14 mouse cellular contexts compared by ENCODE assay signal in the genomic region with DNA sequence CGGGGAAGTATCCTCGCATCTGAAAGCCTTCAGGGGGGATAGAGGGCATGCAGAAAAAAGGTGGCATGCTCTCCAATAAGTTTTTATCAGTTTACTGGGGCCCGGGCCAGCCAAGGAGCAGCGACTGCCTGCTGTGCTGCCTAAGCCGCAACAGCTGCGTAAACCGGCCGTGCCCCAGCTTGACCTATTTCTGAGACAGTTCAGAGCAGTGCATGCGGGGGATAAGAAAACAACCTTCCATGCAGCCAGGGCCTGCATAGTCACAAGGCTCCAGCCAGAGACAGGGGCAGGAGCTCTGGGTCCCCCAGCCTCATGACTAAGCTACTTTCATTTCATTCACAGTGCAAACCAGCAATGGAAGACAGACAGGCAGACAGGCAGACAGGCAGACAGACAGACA. TPM values are rescaled to one million over a fixed set of nuclear protein-coding genes. Genes with fewer than 3 reads are reported as not detected.
DNase-seq lines count a peak whose midpoint lies in the region; ATAC-seq and TF ChIP-seq lines count a peak whose summit lies in the region.
"Had no signal": no experiment of that assay in that cellular context is flagged by ENCODE, and none has a peak within 500 bp of the region (broad histone marks: within the 10 kb centered on the region; RNA-seq: fewer than 3 reads in every experiment).

No protein-coding gene starts in this region.

- peaks cover 56% of the 10 kb centered on the region for H3K27me3 ChIP-seq in heart, embryonic 14.5 days (ENCODE audit: control insufficient read depth, insufficient read depth, low read length)
- no peaks in the 10 kb centered on the region for H3K27me3 ChIP-seq in C2C12 (ENCODE audit: control insufficient read depth, insufficient read depth, insufficient read length)
- peaks cover 97% of the 10 kb centered on the region for H3K27me3 ChIP-seq in embryonic facial prominence, embryonic 10.5 days (replicated peaks; ENCODE audit: low read depth, poor library complexity, severe bottlenecking)
- peaks cover 43% of the 10 kb centered on the region for H3K27me3 ChIP-seq in liver, postnatal 0 days (ENCODE audit: insufficient read depth, low read length)

- intact Hi-C loops in heart, postnatal 14 days (cut with DNase I), result no loop called here

- H3K79me3 ChIP-seq in C2C12 (ENCODE audit: low read depth), result no peaks in the 10 kb centered on the region

- no peak for TF ChIP-seq CTCF in C2C12 (IDR thresholded peaks at IDR 0.05; ENCODE audit: control insufficient read depth, insufficient read depth, insufficient read length)
- no peak for TF ChIP-seq CTCF in liver, postnatal 0 days (IDR thresholded peaks at IDR 0.05; ENCODE audit: low read depth)

- H3K4me1 ChIP-seq in heart, embryonic 14.5 days (ENCODE audit: control insufficient read depth in 2 of 2, insufficient read depth in 2 of 2, low read length in 2 of 2), result peaks cover 0 to 2% of the 10 kb centered on the region in 2 experiments; a peak in 1 of 4 replicates
- peaks cover 16% of the 10 kb centered on the region for H3K4me1 ChIP-seq in embryonic facial prominence, embryonic 10.5 days
- no peaks in the 10 kb centered on the region for H3K4me1 ChIP-seq in liver, postnatal 0 days (ENCODE audit: insufficient read depth)

- no peak for TF ChIP-seq EP300 in liver, postnatal 0 days (IDR thresholded peaks at IDR 0.05; ENCODE audit: low read depth)

- WGBS in heart, embryonic 14.5 days, result 12% methylated on average over 9 of the region's 9 CpGs
- WGBS in embryonic facial prominence, embryonic 10.5 days, result 3% methylated on average over 9 of the region's 9 CpGs
- WGBS in liver, postnatal 0 days (ENCODE audit: insufficient replicate concordance), result 16% methylated on average over 9 of the region's 9 CpGs

- 0 out of 2 replicates have a peak overlapping the region, but pooled peaks have one; percentile 2 for H3K4me2 ChIP-seq in heart, embryonic 14.5 days (ENCODE audit: low read length)
- peak overlapping the region; percentile 15; the same call in 1 of the 2 replicates for H3K4me2 ChIP-seq in liver, postnatal 0 days (ENCODE audit: low read depth, low read length)

- H3K36me3 ChIP-seq in heart, embryonic 14.5 days (ENCODE audit: control insufficient read depth, insufficient read depth, low read length), result no peaks in the 10 kb centered on the region
- no peaks in the 10 kb centered on the region for H3K36me3 ChIP-seq in C2C12 (ENCODE audit: control insufficient read depth, insufficient read depth)
- no peaks in the 10 kb centered on the region; the same call in 1 of the 2 replicates for H3K36me3 ChIP-seq in embryonic facial prominence, embryonic 10.5 days (replicated peaks)
- H3K36me3 ChIP-seq in liver, postnatal 0 days (replicated peaks; ENCODE audit: insufficient read depth, low read length), result no peaks in the 10 kb centered on the region

- no peak overlapping the region for H3K9ac ChIP-seq in heart, embryonic 14.5 days (ENCODE audit: low read length)
- H3K9ac ChIP-seq in liver, postnatal 0 days (replicated peaks), result no peak overlapping the region

- H3K4me3 ChIP-seq in heart, embryonic 14.5 days (ENCODE audit: control insufficient read depth in 1 of 2, insufficient read depth in 1 of 2, low read depth in 1 of 2, low read length in 2 of 2), result 0 out of 4 replicates have a peak overlapping the region, but pooled peaks of 1 of the 2 experiments have one; percentile 2
- no peak overlapping the region for H3K4me3 ChIP-seq in C2C12 (ENCODE audit: insufficient read depth, poor library complexity, severe bottlenecking)
- peak overlapping the region; percentile 33; the same call in 1 of the 2 replicates for H3K4me3 ChIP-seq in embryonic facial prominence, embryonic 10.5 days
- H3K4me3 ChIP-seq in liver, postnatal 0 days (ENCODE audit: low read depth, low read length), result no peak overlapping the region
- H3K4me3 ChIP-seq: erythroblast, embryonic 14.5 days had no signal

- DNase-seq in heart, postnatal 14 days, result no peak
- DNase-seq in embryonic facial prominence, embryonic 10.5 days (ENCODE audit: low spot score), result peak; percentile 79
- DNase-seq in liver, postnatal 0 days, result no peak
- no peak for DNase-seq in frontal cortex, postnatal 10 days (ENCODE audit: low spot score in 2 of 2)
- DNase-seq in left cerebral cortex, adult 9 months (ENCODE audit: low spot score in 2 of 2), result no peak
- no peak for DNase-seq in Muller cell, postnatal 12 days (ENCODE audit: inconsistent ontology term)
- DNase-seq: kidney, postnatal 36 days; right cerebral cortex, postnatal 14 days; thymus, postnatal 14 days had no signal

- H3ac ChIP-seq in C2C12 (ENCODE audit: control insufficient read depth, insufficient read length, low read depth), result no peak overlapping the region

- no peaks in the 10 kb centered on the region for H3K79me2 ChIP-seq in C2C12 (ENCODE audit: control insufficient read depth, insufficient read depth)

- no peak for ATAC-seq in heart, embryonic 14.5 days (ENCODE audit: insufficient number of reproducible peaks, insufficient read depth, low FRiP score, low read depth)
- ATAC-seq in liver, postnatal 0 days, result no peak
- ATAC-seq: activated CD4-positive, CD25-positive, alpha-beta regulatory T cell, adult 4 months had no signal

- H3K27ac ChIP-seq in heart, embryonic 14.5 days (replicated peaks in 1 of 2; ENCODE audit: control insufficient read depth in 1 of 2, insufficient read depth in 1 of 2, low read depth in 2 of 2, low read length in 2 of 2), result no peak overlapping the region
- H3K27ac ChIP-seq in embryonic facial prominence, embryonic 10.5 days (replicated peaks), result peak overlapping the region; percentile 48; the same call in 1 of the 2 replicates
- H3K27ac ChIP-seq in liver, postnatal 0 days (ENCODE audit: low read depth), result no peak overlapping the region

- no peaks in the 10 kb centered on the region for H3K9me3 ChIP-seq in heart, embryonic 14.5 days (ENCODE audit: control insufficient read depth, low read length)
- H3K9me3 ChIP-seq in embryonic facial prominence, embryonic 10.5 days, result no peaks in the 10 kb centered on the region
- no peaks in the 10 kb centered on the region for H3K9me3 ChIP-seq in liver, postnatal 0 days (ENCODE audit: low read length)

TF ChIP-seq in C2C12, 6 proteins besides CTCF, POLR2A, EP300 and RAD21:
- TF ChIP-seq USF1 (IDR thresholded peaks at IDR 0.05; ENCODE audit: low read depth) (peak; percentile 54), MYOG (IDR thresholded peaks at IDR 0.05; ENCODE audit: control insufficient read depth, extremely low read depth, insufficient read length) (no peak), CEBPB (IDR thresholded peaks at IDR 0.05; ENCODE audit: low read depth) (no peak), MAX (IDR thresholded peaks at IDR 0.05) (no peak), MYOD1 (IDR thresholded peaks at IDR 0.05; ENCODE audit: control insufficient read depth, insufficient read length, low read depth) (peak; percentile 99), FOSL1 (IDR thresholded peaks at IDR 0.05; ENCODE audit: insufficient read depth, low read length, poor library complexity, severe bottlenecking) (no peak)

RNA-seq across cellular contexts. Expression of gene Pax3, which starts 15.1 kb away (rescaled TPM):
- polyA plus RNA-seq in heart, embryonic 14.5 days (2014; fragmentation: Nextera tagmentation; extraction: Ambion mirVana), result 0.08 TPM in 2 replicates
- total RNA-seq in heart, postnatal 14 days (2021), result under 1 TPM in 1 of 2 experiments, not detected in 1; 0.07 TPM
- 0.23 TPM for polyA plus RNA-seq in C2C12 (2012; fragmentation: generic; extraction: Trizol)
- 16.6 and 17.7 TPM in 2 replicates for polyA plus RNA-seq in embryonic facial prominence, embryonic 10.5 days (2016; fragmentation: Nextera tagmentation; extraction: Ambion mirVana)
- not detected in 2 replicates for polyA plus RNA-seq in liver, postnatal 0 days (2015; fragmentation: Nextera tagmentation; extraction: Ambion mirVana)
- total RNA-seq: megakaryocyte progenitor cell, adult 5-6 weeks had no signal
- polyA plus RNA-seq: erythroblast, embryonic 14.5 days had no signal

Comparison
In these comparisons a context has a peak if more than half of its experiments do, and no peak if none do; other contexts are left out.
1. RNA of gene Pax3, which starts 15.1 kb away (polyA plus RNA-seq): 16.6 to 17.7 TPM in embryonic facial prominence, embryonic 10.5 days; 0.23 TPM in C2C12 (single experiment), 0.08 TPM in heart, embryonic 14.5 days and not detected in liver, postnatal 0 days; every median in the first group is over 10 times any median in the second.